Mouse (Mus musculus) lung, postnatal 14 days (tissue): ENCODE data around the gene Bud13.

Source experiments
- DNase-seq: peaks from one replicate; pipeline ENCODE4 v3.0.0; 2021

The Bud13 gene

GRCm38 (mm10) chr9:46282631-46283436, at the start of gene Bud13:
TSS of gene Bud13 (plus strand) at chr9:46283008.
- DNase-seq: peak; percentile 97

GRCm38 (mm10) chr9:46235196-46235595, 47.6 kb upstream of the Bud13 start:
- DNase-seq: no peak

- DNase-seq: no peak
Measured at GRCm38 (mm10) chr9:46235596-46235648, 47.4 kb upstream of the Bud13 start, which contains the start of gene Apoc3. TSS of gene Apoc3 (minus strand) at chr9:46235636.

- no peak for DNase-seq
Measured at GRCm38 (mm10) chr9:46235649-46236048, 47.2 kb upstream of the Bud13 start.

- no peak for DNase-seq
Measured at GRCm38 (mm10) chr9:46238850-46239249, 44.0 kb upstream of the Bud13 start.

- DNase-seq: no peak
Measured at GRCm38 (mm10) chr9:46240526-46241153, 42.2 kb upstream of the Bud13 start, which contains the start of gene Apoa4. TSS of gene Apoa4 (plus strand) at chr9:46240696.

GRCm38 (mm10) chr9:46241818-46242217, 41.0 kb upstream of the Bud13 start:
- DNase-seq: no peak

GRCm38 (mm10) chr9:46243122-46243521, 39.7 kb upstream of the Bud13 start:
- no peak for DNase-seq

- DNase-seq: no peak
Measured at GRCm38 (mm10) chr9:46243584-46243983, 39.2 kb upstream of the Bud13 start.

- peak; percentile 78 for DNase-seq
Measured at GRCm38 (mm10) chr9:46246752-46247324, 36.0 kb upstream of the Bud13 start.

- DNase-seq: no peak
Measured at GRCm38 (mm10) chr9:46256177-46256576, 26.6 kb upstream of the Bud13 start.

- DNase-seq: no peak
Measured at GRCm38 (mm10) chr9:46256658-46257385, 26.0 kb upstream of the Bud13 start.

- no peak for DNase-seq
Measured at GRCm38 (mm10) chr9:46257546-46257945, 25.3 kb upstream of the Bud13 start.

GRCm38 (mm10) chr9:46259111-46259510, 23.7 kb upstream of the Bud13 start:
- no peak for DNase-seq

- DNase-seq: no peak
Measured at GRCm38 (mm10) chr9:46261131-46261530, 21.7 kb upstream of the Bud13 start.

GRCm38 (mm10) chr9:46268343-46268873, 14.4 kb upstream of the Bud13 start, which contains the start of gene Apoa5:
TSS of gene Apoa5 (plus strand) at chr9:46268633.
- no peak for DNase-seq

- no peak for DNase-seq
Measured at GRCm38 (mm10) chr9:46269125-46269524, 13.7 kb upstream of the Bud13 start.

- DNase-seq: no peak
Measured at GRCm38 (mm10) chr9:46270782-46271181, 12.0 kb upstream of the Bud13 start.

GRCm38 (mm10) chr9:46272070-46272469, 10.7 kb upstream of the Bud13 start:
- DNase-seq: no peak

- peak; percentile 86 for DNase-seq
Measured at GRCm38 (mm10) chr9:46272677-46273454, 9.9 kb upstream of the Bud13 start, which contains the start of gene Zpr1. TSS of gene Zpr1 (plus strand) at chr9:46273064.

- no peak for DNase-seq
Measured at GRCm38 (mm10) chr9:46274494-46274893, 8.3 kb upstream of the Bud13 start.

- no peak for DNase-seq
Measured at GRCm38 (mm10) chr9:46298381-46298780, 15.6 kb downstream of the Bud13 start.

GRCm38 (mm10) chr9:46302142-46302541, 19.3 kb downstream of the Bud13 start:
- peak; percentile 52 for DNase-seq
